In the genomic region with DNA sequence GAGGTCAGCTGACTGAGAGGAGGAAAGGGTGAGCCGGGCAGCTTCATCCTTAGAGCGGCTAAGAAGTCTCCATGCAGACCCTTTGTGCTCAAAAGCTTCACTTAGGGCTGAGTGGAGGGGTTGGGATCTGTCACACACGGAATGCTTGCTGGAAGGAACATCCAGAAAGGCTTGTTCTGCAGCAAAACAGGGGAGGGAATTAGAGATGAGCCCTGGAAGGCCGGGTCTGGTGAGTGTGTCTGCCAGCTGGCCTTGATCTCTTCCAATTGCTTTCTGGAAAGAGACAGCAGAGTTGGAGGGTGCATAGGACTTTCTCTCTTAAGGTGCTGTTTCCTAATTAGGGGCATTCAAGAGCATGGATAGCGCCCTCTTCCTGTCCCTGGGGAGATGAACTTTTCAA, we compare ENCODE assay signal across 14 mouse cellular contexts. TPM values are rescaled to one million over a fixed set of nuclear protein-coding genes. Genes with fewer than 3 reads are reported as not detected.
A peak's percentile ranks its signal among the peaks of the same experiment; 100 is the strongest.
DNase-seq lines count a peak whose midpoint lies in the region.
"Had no signal": no experiment of that assay in that cellular context is flagged by ENCODE, and none has a peak within 500 bp of the region (broad histone marks: within the 10 kb centered on the region; RNA-seq: fewer than 3 reads in every experiment).

No protein-coding gene starts in this region.

- peak; percentile 54 to 79 for DNase-seq in adrenal gland, adult (ENCODE audit: inconsistent age in 2 of 2, low spot score in 1 of 2)
- DNase-seq in adrenal gland, postnatal 4 days (ENCODE audit: low spot score in 2 of 2): no peak
- peak; percentile 11 for DNase-seq in heart, postnatal 25 days (ENCODE audit: low spot score)
- DNase-seq in heart, postnatal 4 days: no peak
- DNase-seq in ovary, adult 18-20 months (ENCODE audit: low spot score): peak; percentile 9
- no peak for DNase-seq in ovary, postnatal 36 days (ENCODE audit: low spot score)
- peak; percentile 18 for DNase-seq in skeletal muscle tissue, adult 2 months (ENCODE audit: low read depth, low spot score)
- no peak for DNase-seq in kidney, postnatal 10 days
- DNase-seq: cerebellum, adult 2 months; embryo, embryonic 11 days; kidney, adult 2 months; layer of hippocampus, postnatal 36 days; left cerebral cortex, postnatal 4 days had no signal

- intact Hi-C loops in heart, postnatal 25 days (cut with DNase I): no loop called here

RNA-seq across cellular contexts. Expression of gene Aox3, which starts 23.6 kb away (rescaled TPM):
- 1 to 10 TPM; 3.9 to 6.9 TPM for total RNA-seq in adrenal gland, postnatal 4 days (2021)
- under 1 TPM; 0.70 to 0.73 TPM for total RNA-seq in heart, postnatal 25 days (2021)
- under 1 TPM; 0.14 to 0.26 TPM for total RNA-seq in heart, postnatal 4 days (2021)
- total RNA-seq: megakaryocyte progenitor cell, adult 5-6 weeks had no signal

RNA-seq across cellular contexts. Expression of gene Aox1, which starts 59.6 kb away (rescaled TPM):
- 10 to 100 TPM; 14.2 to 16.9 TPM for total RNA-seq in adrenal gland, postnatal 4 days (2021)
- total RNA-seq in heart, postnatal 25 days (2021): 1 to 10 TPM; 6.3 to 6.5 TPM
- 1 to 10 TPM; 1.5 to 1.7 TPM for total RNA-seq in heart, postnatal 4 days (2021)
- total RNA-seq: megakaryocyte progenitor cell, adult 5-6 weeks had no signal

Comparison
In these comparisons a context has a peak if more than half of its experiments do, and no peak if none do; other contexts are left out.
1. DNase-seq: peak in adrenal gland, adult (2 of 2), heart, postnatal 25 days (single experiment), ovary, adult 18-20 months (single experiment) and skeletal muscle tissue, adult 2 months (single experiment); none in adrenal gland, postnatal 4 days (0 of 2), heart, postnatal 4 days (single experiment), ovary, postnatal 36 days (single experiment) and kidney, postnatal 10 days (single experiment).